Mouse (Mus musculus): ENCODE results near the gene Chd2.
A peak's percentile ranks its signal among the peaks of the same experiment; 100 is the strongest.

Chd2 gene

DNA sequence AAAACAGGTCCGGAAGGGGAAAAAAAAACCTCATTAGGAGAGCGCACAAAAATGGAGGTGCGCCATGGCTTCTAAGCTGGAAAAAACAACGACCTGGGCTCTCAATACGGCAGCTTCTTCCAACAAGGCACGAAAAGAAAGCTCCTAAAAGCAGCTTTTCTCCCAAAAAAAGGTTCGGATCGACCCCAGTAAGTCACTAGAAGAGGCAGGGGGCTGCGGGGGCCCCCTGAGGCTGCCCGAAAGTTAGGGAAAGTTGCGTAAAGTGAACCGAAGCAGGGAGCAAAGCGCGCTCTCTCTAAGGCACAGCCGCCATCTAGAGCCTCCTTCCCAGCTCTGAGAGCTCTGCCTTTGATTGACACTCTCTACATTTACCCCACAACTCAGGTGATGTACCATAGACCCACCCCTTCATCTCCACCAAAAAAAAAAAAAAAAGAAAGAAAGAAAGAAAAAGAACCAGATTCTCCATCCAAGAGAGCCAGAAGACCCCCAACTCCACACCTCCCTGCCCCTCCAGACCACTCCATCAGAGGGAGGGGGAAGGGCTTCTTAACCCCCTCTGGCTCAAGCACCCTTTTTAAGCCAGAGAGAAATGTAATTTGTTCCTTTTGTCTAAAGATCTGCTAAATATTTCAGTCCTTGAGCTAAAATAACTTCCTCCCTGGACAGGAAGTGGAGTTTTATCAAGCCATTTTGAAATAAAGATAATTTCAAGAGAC is at the start of gene Chd2:
Chd2 (minus strand) TSS at position 419 of the 719 bp plus-strand sequence.
- DNase-seq (ENCODE audit: low read depth, low spot score): peak; percentile 85
- Histone ChIP-seq H3K27me3 (ENCODE audit: control insufficient read depth, insufficient read depth, low read length, poor library complexity, severe bottlenecking) (no peaks in the 10 kb centered on the region), H3K36me3 (ENCODE audit: control insufficient read depth, insufficient read depth, low read length, poor library complexity, severe bottlenecking) (peaks cover 8% of the 10 kb centered on the region; the same call in 1 of the 2 replicates)

DNA sequence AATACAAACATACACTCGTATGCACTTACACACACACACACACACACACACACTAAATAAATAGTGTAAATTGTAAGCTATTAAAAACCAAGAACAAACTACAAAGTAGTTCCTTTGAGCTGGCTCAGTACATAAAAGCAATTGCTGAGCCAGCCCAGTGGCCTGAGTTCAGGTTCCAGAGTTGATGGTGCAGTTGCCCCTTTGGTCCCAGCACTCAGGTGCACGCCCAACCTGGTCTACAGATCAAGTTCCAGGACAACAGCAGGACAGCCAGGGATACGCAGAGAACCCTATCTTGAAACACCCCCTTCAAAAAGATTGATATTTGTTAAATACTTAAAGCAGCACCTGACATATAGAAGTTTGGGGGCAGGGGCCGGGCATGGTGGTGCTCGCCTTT is 49.1 kb upstream of the Chd2 start:
- DNase-seq (ENCODE audit: low read depth, low spot score): no peak
- Histone ChIP-seq H3K36me3 (ENCODE audit: control insufficient read depth, insufficient read depth, low read length, poor library complexity, severe bottlenecking) (no peaks in the 10 kb centered on the region), H3K27me3 (ENCODE audit: control insufficient read depth, insufficient read depth, low read length, poor library complexity, severe bottlenecking) (no peaks in the 10 kb centered on the region)

DNA sequence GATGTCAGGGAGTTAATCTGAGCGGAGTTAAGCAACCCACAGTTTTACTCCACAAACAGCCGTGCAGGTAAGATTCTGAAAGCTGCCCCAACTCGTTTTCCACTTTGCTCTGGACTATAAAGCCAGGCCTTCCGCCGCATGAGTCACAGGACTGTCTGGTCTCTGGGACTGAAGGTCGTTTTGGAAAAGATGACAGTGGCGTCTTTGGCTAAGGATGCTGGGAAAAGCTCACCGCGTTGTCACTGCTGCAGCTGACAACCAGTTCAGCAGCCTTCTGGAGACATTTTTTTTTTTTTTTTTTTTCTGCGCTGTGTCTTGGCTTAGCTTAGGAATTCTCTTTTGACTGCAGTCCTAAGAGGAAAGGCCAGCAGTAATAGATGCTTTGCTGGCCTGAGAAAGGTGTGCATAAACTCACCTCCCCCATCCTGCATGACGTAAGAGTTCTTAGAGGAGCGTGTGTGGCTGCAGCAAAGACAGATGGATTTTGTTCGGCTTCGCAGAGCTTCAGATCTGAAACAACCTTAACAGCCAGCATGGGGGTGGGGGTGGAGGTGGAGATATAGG is 47.7 kb upstream of the Chd2 start:
- DNase-seq (ENCODE audit: low read depth, low spot score): no peak

DNA sequence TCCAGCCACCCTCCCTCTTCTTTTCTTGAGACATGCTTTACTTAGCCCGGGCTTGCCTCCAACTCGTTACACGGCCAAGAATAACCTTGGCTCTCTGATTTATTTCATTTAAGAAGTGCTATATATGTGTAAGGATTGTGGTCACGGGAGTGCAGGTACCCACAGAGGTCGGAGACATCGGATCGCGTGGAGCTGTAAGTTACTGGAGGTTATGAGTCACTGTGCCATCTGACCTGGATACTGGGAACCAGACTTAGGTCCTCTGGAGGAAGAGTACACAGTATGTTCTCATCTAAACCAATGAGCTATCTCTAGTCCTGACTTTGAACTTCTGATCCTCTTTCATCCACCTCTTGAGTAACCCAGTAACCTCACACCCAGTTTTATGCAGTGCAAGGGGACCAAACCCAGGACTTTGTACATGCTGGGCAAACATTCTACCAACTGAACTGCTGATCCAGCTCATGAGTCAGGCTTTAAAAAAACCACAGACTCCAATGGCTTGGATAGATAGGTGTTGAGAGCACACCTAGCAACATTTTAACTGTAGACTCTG is 46.8 kb upstream of the Chd2 start:
- DNase-seq (ENCODE audit: low read depth, low spot score): no peak
- Histone ChIP-seq H3K36me3 (ENCODE audit: control insufficient read depth, insufficient read depth, low read length, poor library complexity, severe bottlenecking) (no peaks in the 10 kb centered on the region), H3K27me3 (ENCODE audit: control insufficient read depth, insufficient read depth, low read length, poor library complexity, severe bottlenecking) (no peaks in the 10 kb centered on the region)

More for the DNA sequence above, 47.7 kb upstream of the Chd2 start:
- Histone ChIP-seq H3K36me3 (ENCODE audit: control insufficient read depth, insufficient read depth, low read length, poor library complexity, severe bottlenecking) (no peaks in the 10 kb centered on the region), H3K27me3 (ENCODE audit: control insufficient read depth, insufficient read depth, low read length, poor library complexity, severe bottlenecking) (no peaks in the 10 kb centered on the region)

DNA sequence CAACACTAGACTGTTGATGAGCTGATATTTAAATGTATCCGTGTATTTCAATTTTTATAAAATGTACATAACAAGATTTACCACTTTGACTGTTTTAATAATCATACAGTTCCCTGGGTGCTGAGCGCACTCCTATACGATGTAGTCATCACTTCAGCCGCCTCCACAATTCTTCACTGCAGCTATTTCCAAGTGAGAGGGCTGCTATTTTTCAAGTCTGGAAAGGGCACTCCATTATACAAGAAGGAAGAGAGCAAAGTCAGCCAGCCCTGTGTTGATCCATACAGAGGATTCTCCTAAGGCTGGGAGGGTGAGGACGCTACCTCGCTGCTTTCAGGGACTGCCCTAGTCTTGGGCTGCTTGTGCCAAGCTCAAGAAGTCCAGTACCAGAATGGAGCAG is 45.1 kb upstream of the Chd2 start:
- Histone ChIP-seq H3K27me3 (ENCODE audit: control insufficient read depth, insufficient read depth, low read length, poor library complexity, severe bottlenecking) (no peaks in the 10 kb centered on the region), H3K36me3 (ENCODE audit: control insufficient read depth, insufficient read depth, low read length, poor library complexity, severe bottlenecking) (no peaks in the 10 kb centered on the region)
- no peak for DNase-seq (ENCODE audit: low read depth, low spot score)

DNA sequence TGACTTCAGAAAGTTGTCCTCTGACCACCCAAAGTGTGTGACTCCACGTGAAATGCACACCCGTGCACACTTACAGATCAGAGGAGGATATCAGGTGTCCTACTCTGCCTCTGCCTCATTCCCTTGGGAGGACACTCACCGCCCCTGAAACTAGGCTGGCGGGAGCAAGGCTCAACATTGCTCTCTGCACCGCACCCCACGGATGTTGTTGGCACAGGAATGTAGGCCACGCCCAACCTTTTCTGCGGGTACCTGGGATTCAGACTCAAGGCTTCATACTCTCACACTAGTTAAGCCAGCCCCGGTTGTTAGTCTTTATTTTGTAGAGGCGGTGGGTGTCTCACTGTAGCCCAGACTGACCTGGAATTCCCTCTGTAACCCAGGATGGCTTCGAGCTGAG is 44.6 kb upstream of the Chd2 start:
- H3K27me3 ChIP-seq (ENCODE audit: control insufficient read depth, insufficient read depth, low read length, poor library complexity, severe bottlenecking): no peaks in the 10 kb centered on the region
- no peaks in the 10 kb centered on the region for H3K36me3 ChIP-seq (ENCODE audit: control insufficient read depth, insufficient read depth, low read length, poor library complexity, severe bottlenecking)
- DNase-seq (ENCODE audit: low read depth, low spot score): no peak

DNA sequence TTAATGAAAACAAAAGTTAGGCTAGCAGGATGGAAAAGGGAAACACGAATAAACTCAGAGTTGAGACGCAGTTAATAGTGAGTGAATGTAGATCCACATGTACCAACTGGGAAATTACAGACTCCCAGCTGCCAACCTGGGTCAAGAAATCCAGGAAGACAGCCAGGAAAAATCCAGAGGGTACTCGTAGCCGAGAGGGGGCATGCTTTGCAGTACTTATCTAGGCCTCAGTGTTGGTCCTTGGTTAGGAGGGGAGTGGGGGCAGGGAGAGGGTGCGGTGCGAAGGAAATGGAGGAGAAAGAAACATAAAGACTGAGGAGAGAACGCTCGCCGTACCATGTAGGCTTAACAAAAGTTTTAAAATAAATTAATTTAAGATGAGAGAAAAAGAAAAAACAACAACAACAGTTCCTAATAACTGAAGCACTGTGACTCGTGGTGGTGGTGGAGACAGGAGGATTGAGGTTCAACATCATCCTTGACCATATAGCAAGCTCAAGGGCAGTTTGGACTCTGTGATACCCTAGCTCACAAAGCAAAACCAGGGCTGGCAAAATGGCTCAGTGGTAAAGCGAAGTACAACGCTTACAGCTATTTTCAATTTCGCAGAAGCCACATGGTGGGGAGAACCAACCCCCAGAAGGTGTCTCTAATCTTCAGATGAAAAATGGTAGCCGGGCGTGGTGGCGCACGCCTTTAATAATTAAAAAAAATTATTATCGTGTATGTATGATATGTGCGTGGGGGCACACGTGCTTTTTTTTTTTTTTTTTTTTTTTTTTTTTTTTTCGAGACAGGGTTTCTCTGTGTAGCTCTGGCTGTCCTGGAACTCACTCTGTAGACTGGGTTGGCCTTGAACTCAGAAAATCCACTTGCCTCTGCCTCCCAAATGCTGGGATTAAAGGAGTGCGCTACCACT is 43.7 kb upstream of the Chd2 start:
- no peaks in the 10 kb centered on the region for H3K27me3 ChIP-seq (ENCODE audit: control insufficient read depth, insufficient read depth, low read length, poor library complexity, severe bottlenecking)
- H3K36me3 ChIP-seq (ENCODE audit: control insufficient read depth, insufficient read depth, low read length, poor library complexity, severe bottlenecking): no peaks in the 10 kb centered on the region
- no peak for DNase-seq (ENCODE audit: low read depth, low spot score)

DNA sequence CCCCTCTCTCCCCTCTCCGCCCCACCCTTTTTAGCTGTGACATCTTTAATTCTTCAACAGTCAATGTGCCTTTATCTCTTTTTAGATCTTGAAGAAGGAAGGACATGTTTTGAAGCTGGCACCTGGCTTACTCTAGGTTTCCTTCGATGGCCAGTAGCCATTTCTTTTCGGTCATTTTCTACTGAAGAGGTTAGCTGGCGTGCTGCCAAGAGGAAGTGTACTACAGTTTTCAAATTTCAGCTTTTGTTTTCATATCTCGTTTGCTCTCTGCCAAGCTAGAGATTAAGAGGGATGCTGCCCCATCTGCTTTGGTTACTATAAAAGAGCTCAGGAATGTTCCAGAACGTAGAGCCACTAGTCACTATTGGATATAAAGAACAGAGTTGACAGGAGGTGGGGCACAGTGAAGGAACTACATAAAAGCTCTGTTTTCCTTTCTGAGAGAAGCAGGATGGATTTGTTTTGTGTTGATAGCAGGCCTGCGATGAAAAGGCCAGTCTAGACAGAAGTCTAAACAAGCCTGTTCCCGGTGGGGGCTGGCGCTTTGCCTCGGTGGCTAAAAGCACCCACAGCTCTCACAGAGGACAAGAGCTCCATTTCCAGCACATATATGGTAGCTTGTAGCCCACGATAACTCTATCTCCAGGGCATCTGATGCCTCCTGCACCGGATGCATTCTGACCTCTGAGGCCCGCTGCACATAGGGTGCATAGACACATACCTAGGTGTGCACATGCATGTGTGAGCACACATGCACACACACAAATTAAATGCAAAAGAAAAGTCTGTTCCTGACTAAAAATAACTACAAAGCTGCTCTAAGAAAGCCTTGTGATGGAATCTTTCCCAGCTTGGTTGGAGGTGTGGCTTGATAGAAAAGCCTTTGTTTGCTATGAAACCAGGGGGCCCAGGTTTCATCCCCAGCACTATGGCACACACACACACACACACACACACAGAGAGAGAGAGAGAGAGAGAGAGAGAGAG is 42.7 kb upstream of the Chd2 start:
- DNase-seq (ENCODE audit: low read depth, low spot score): peak; percentile 87

DNA sequence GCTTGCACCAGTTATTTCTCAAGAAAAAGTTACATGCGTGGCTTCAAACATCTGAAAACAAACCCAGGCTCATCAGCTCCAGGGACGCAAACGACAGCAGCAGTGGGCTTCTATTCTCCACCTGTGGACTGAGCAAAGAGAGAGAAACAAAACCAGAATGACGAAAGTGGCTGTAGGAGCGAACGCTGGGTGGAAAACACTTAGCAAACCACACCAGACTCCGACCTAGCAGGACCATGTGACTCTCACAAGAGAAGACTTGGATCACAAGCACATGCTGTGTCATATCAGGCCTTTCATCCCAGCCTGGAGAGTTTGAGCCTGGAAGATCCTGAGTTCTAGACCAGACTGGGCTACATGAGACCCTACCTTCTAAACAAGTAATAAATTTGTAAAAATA is 41.8 kb upstream of the Chd2 start:
- no peaks in the 10 kb centered on the region for H3K27me3 ChIP-seq (ENCODE audit: control insufficient read depth, insufficient read depth, low read length, poor library complexity, severe bottlenecking)
- DNase-seq (ENCODE audit: low read depth, low spot score): no peak
- H3K36me3 ChIP-seq (ENCODE audit: control insufficient read depth, insufficient read depth, low read length, poor library complexity, severe bottlenecking): no peaks in the 10 kb centered on the region

More for the DNA sequence above, 42.7 kb upstream of the Chd2 start:
- H3K36me3 ChIP-seq (ENCODE audit: control insufficient read depth, insufficient read depth, low read length, poor library complexity, severe bottlenecking): no peaks in the 10 kb centered on the region
- no peaks in the 10 kb centered on the region for H3K27me3 ChIP-seq (ENCODE audit: control insufficient read depth, insufficient read depth, low read length, poor library complexity, severe bottlenecking)

DNA sequence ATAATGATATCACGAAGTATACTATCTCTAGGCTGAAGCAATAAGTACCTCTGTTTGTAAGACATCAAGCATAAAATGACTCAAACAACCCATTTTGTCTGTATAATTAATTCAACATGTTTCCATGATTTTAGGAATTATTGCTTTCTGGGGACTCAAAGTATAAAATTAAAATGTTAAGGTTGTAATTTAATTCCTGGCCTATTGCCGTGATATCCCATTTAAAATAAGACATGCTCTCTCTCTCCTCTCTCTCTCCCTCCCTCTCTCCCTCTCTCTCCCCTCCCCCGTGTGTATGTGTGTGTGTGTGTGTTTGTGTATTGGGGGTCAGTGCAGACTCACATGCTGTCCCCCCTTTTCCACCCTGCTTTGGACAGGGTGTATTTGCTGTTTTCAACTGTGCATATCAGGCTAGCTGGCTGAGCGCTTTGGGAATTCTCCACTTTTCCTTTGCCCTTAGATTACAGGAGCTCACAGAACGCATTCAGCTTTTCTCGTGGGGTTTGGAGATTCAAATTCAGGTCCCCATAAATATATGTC is 40.3 kb upstream of the Chd2 start:
- Histone ChIP-seq H3K36me3 (ENCODE audit: control insufficient read depth, insufficient read depth, low read length, poor library complexity, severe bottlenecking) (no peaks in the 10 kb centered on the region), H3K27me3 (ENCODE audit: control insufficient read depth, insufficient read depth, low read length, poor library complexity, severe bottlenecking) (no peaks in the 10 kb centered on the region)
- DNase-seq (ENCODE audit: low read depth, low spot score): no peak

DNA sequence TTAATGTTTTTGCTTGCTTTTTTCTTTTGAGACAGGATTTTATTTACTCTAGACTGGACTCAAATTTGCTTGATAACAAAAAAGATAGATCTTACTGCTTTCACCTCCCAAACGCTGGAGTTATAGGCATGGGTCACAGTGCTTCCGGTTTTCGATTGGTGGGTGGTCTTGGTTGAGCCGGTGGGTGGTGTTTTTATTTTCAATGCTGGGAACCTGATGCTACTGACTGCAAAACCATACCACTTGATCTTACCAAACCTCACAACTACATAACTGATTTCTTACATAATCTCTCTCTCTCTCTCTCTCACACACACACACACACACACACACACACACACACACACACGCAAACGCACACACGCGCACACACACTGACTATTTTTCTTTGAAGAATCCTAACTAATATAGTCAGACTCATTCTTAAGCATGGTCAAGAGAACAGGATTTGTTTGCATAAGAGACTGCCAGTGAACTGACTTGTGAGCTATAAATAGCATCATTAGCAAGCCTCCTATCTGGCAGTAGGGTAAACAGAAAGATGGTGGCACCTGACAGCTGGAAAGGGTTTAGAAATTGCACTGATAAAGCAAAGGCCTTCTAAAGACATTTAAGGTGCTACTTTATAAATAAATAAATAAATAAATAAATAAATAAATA is 37.6 kb upstream of the Chd2 start:
- no peaks in the 10 kb centered on the region for H3K27me3 ChIP-seq (ENCODE audit: control insufficient read depth, insufficient read depth, low read length, poor library complexity, severe bottlenecking)
- H3K36me3 ChIP-seq (ENCODE audit: control insufficient read depth, insufficient read depth, low read length, poor library complexity, severe bottlenecking): no peaks in the 10 kb centered on the region
- DNase-seq (ENCODE audit: low read depth, low spot score): no peak

DNA sequence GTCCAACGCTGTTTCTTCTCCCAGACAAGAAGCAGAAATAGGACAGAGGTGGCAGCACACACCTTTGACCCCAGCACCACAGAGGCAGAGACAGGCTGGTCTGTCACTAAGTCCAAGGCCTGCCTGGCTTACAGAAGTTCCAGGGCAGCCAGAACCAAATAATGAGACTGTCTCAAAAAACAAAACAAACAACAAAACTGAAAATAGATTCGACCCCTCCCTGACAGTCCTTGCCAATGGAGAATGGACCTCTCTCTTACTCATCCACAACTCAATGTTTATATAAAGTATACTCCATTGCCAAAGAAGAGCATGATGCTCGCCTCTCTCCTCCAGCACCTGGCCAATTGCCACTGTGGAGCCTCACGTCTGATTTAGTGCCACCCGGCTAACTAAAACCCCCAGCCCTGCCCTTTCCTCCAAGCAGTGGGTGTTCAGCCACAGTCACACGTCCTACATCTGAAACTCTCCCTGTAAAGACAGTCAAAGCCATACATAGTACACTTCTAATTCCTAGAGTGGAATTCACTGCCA is 36.3 kb upstream of the Chd2 start:
- Histone ChIP-seq H3K27me3 (ENCODE audit: control insufficient read depth, insufficient read depth, low read length, poor library complexity, severe bottlenecking) (no peaks in the 10 kb centered on the region), H3K36me3 (ENCODE audit: control insufficient read depth, insufficient read depth, low read length, poor library complexity, severe bottlenecking) (no peaks in the 10 kb centered on the region)
- no peak for DNase-seq (ENCODE audit: low read depth, low spot score)
